Mouse (Mus musculus) midbrain, embryonic 16.5 days (tissue): ENCODE results near the gene Dtx3l. TPM values are rescaled to one million over a fixed set of nuclear protein-coding genes. Genes with fewer than 3 reads are reported as not detected.

Source experiments
- ATAC-seq: fragments of 200-750 bp; cut with Nextera tagmentation; 2 replicates; pipeline ENCODE4 v1.8.0; 2017; ENCODE audit warnings: moderate TSS enrichment
- H3K27ac ChIP-seq: fragments of 300-500 bp; sonication (generic); 2 replicates; pipeline ENCODE4 v1.5.1; 2014; ENCODE audit warnings: mild to moderate bottlenecking, low read length, mixed read lengths
- H3K27me3 ChIP-seq: fragments of 300-500 bp; sonication (generic); 2 replicates; pipeline ENCODE4 v1.6.1; 2014; ENCODE audit warnings: low read depth, low read length, mixed read lengths; ENCODE audit not compliant: control insufficient read depth, insufficient read depth
- H3K36me3 ChIP-seq: fragments of 300-500 bp; sonication (generic); 2 replicates; pipeline ENCODE4 v1.6.1; 2014; ENCODE audit warnings: mild to moderate bottlenecking, low read length, moderate library complexity, mixed read lengths; ENCODE audit not compliant: control insufficient read depth, insufficient read depth
- H3K4me1 ChIP-seq: fragments of 300-500 bp; sonication (generic); 2 replicates; pipeline ENCODE4 v1.6.1; 2014; ENCODE audit warnings: mild to moderate bottlenecking, low read length, mixed read lengths; ENCODE audit not compliant: control insufficient read depth, insufficient read depth
- H3K4me2 ChIP-seq: fragments of 300-500 bp; sonication (generic); 2 replicates; pipeline ENCODE4 v1.6.1; 2014; ENCODE audit warnings: mild to moderate bottlenecking, low read length, mixed read lengths
- H3K4me3 ChIP-seq: fragments of 300-500 bp; sonication (generic); 2 replicates; pipeline ENCODE4 v1.5.1; 2014; ENCODE audit warnings: low read depth, mild to moderate bottlenecking, low read length, moderate library complexity, mixed read lengths
- H3K9ac ChIP-seq: fragments of 300-500 bp; sonication (generic); 2 replicates; pipeline ENCODE4 v1.6.1; 2014; ENCODE audit warnings: low read depth, low read length, mixed read lengths
- H3K9me3 ChIP-seq: fragments of 300-500 bp; sonication (generic); replicated peaks from 2 replicates; pipeline ENCODE4 v1.6.1; 2014; ENCODE audit warnings: mild to moderate bottlenecking, low read length, mixed read lengths; ENCODE audit not compliant: control insufficient read depth, poor library complexity, severe bottlenecking
- WGBS: fragments of 180-500 bp; shearing (Covaris S2); extraction: QIAGEN DNeasy Blood & Tissue Kit; methylation state at CpG from one replicate; pipeline ENCODE4 v1.1.7; 2014; 5-methylcytosine and 5-hydroxymethylcytosine counted together
- polyA plus RNA-seq: library from polyadenylated mRNA; unstranded; fragments of >200 nt; fragmentation: Nextera tagmentation; extraction: Ambion mirVana; gene quantifications from 2 replicates; pipeline ENCODE4 v1.2.1, GENCODE M21; 2015

Gene Dtx3l
- polyA plus RNA-seq, 1 experiment from 2014 or later = 1.3 TPM

- Histone ChIP-seq H3K4me1 (peaks cover 5% of the 10 kb centered on the region; the same call in 1 of the 2 replicates), H3K27ac (no peak overlapping the region), H3K4me2 (peak overlapping the region; percentile 84), H3K9ac (no peak overlapping the region), H3K27me3 (peaks cover 16% of the 10 kb centered on the region), H3K4me3 (no peak overlapping the region), H3K9me3 (no peaks in the 10 kb centered on the region), H3K36me3 (no peaks in the 10 kb centered on the region)
- 18% methylated on average over 9 of the region's 9 CpGs for WGBS
- ATAC-seq = no peak
These were observed 739 bp upstream of the Dtx3l start for GRCm38 (mm10) chr16:35939690-35940089.

GRCm38 (mm10) chr16:35939261-35939660 is 310 bp upstream of the Dtx3l start:
- no peak for ATAC-seq
- 6% methylated on average over 6 of the region's 6 CpGs for WGBS
- Histone ChIP-seq H3K9ac (peak overlapping the region; percentile 62), H3K27me3 (peaks cover 16% of the 10 kb centered on the region), H3K4me1 (peaks cover 5% of the 10 kb centered on the region; the same call in 1 of the 2 replicates), H3K9me3 (no peaks in the 10 kb centered on the region), H3K27ac (no peak overlapping the region), H3K4me3 (peak overlapping the region; percentile 45), H3K4me2 (peak overlapping the region; percentile 84), H3K36me3 (no peaks in the 10 kb centered on the region)

GRCm38 (mm10) chr16:35933181-35933580 is 5.8 kb downstream of the Dtx3l start:
- Histone ChIP-seq H3K4me3 (no peak overlapping the region), H3K4me2 (no peak overlapping the region)
- no peak for ATAC-seq

GRCm38 (mm10) chr16:35932179-35933055 is 6.5 kb downstream of the Dtx3l start:
- no peak overlapping the region for H3K4me2 ChIP-seq
- 90% methylated on average over 19 of the region's 19 CpGs for WGBS
- no peaks in the 10 kb centered on the region; the same call in 1 of the 2 replicates for H3K27me3 ChIP-seq
- no peak overlapping the region for H3K4me3 ChIP-seq
- no peak overlapping the region for H3K27ac ChIP-seq
- no peak overlapping the region for H3K9ac ChIP-seq
- H3K4me1 ChIP-seq = no peaks in the 10 kb centered on the region
- H3K36me3 ChIP-seq = no peaks in the 10 kb centered on the region
- H3K9me3 ChIP-seq = no peaks in the 10 kb centered on the region
- no peak for ATAC-seq

More at GRCm38 (mm10) chr16:35933181-35933580, 5.8 kb downstream of the Dtx3l start:
- Histone ChIP-seq H3K4me1 (no peaks in the 10 kb centered on the region), H3K9me3 (no peaks in the 10 kb centered on the region), H3K27ac (no peak overlapping the region), H3K27me3 (peaks cover 4% of the 10 kb centered on the region; the same call in 1 of the 2 replicates), H3K36me3 (no peaks in the 10 kb centered on the region), H3K9ac (no peak overlapping the region)
- 85% methylated on average over 10 of the region's 10 CpGs for WGBS

- Histone ChIP-seq H3K9ac (no peak overlapping the region), H3K4me3 (no peak overlapping the region), H3K27ac (no peak overlapping the region), H3K36me3 (no peaks in the 10 kb centered on the region), H3K9me3 (no peaks in the 10 kb centered on the region), H3K4me2 (no peak overlapping the region), H3K27me3 (no peaks in the 10 kb centered on the region), H3K4me1 (no peaks in the 10 kb centered on the region)
- WGBS = 89% methylated on average over 5 of the region's 5 CpGs
- ATAC-seq = no peak
These were observed 14.6 kb downstream of the Dtx3l start for GRCm38 (mm10) chr16:35924341-35924740.

- H3K27me3 ChIP-seq = no peaks in the 10 kb centered on the region
- H3K9me3 ChIP-seq = no peaks in the 10 kb centered on the region
- no peak overlapping the region for H3K4me2 ChIP-seq
- WGBS = 80% methylated on average over 7 of the region's 7 CpGs
- no peak overlapping the region for H3K4me3 ChIP-seq
- H3K4me1 ChIP-seq = no peaks in the 10 kb centered on the region
- H3K36me3 ChIP-seq = no peaks in the 10 kb centered on the region
- H3K27ac ChIP-seq = no peak overlapping the region
- no peak for ATAC-seq
- H3K9ac ChIP-seq = no peak overlapping the region
These were observed 15.3 kb downstream of the Dtx3l start for GRCm38 (mm10) chr16:35923546-35924198.

GRCm38 (mm10) chr16:35922301-35922895 is 16.6 kb downstream of the Dtx3l start:
- Histone ChIP-seq H3K36me3 (no peaks in the 10 kb centered on the region), H3K4me2 (no peak overlapping the region), H3K9me3 (no peaks in the 10 kb centered on the region), H3K27me3 (no peaks in the 10 kb centered on the region), H3K27ac (no peak overlapping the region), H3K4me1 (no peaks in the 10 kb centered on the region), H3K9ac (no peak overlapping the region), H3K4me3 (no peak overlapping the region)
- ATAC-seq = no peak
- 76% methylated on average over 3 of the region's 3 CpGs for WGBS

GRCm38 (mm10) chr16:35921676-35922235 is 17.2 kb downstream of the Dtx3l start:
- no peak for ATAC-seq
- H3K4me1 ChIP-seq = no peaks in the 10 kb centered on the region
- WGBS = 93% methylated on average over 2 of the region's 2 CpGs

More at GRCm38 (mm10) chr16:35921676-35922235, 17.2 kb downstream of the Dtx3l start:
- no peak overlapping the region for H3K27ac ChIP-seq
- H3K9me3 ChIP-seq = no peaks in the 10 kb centered on the region
- no peak overlapping the region for H3K9ac ChIP-seq
- no peaks in the 10 kb centered on the region for H3K27me3 ChIP-seq
- no peaks in the 10 kb centered on the region for H3K36me3 ChIP-seq
- no peak overlapping the region for H3K4me3 ChIP-seq
- H3K4me2 ChIP-seq = no peak overlapping the region
